Mouse (Mus musculus) kidney, adult 2 months (tissue): ENCODE data around the gene Ddah1.

Experiments used
- CTCF ChIP-seq: fragments of 200-500 bp; conservative IDR thresholded peaks from 2 replicates; pipeline ENCODE4 v1.5.1; 2011; ENCODE audit warnings: low read depth, mild to moderate bottlenecking, control low read depth, low read length, moderate library complexity, mixed read lengths; ENCODE audit not compliant: insufficient read depth, insufficient read length
- POLR2A ChIP-seq: fragments of 200-500 bp; IDR thresholded peaks from one replicate; pipeline ENCODE4 v1.6.1; 2011; ENCODE audit warnings: low read depth, low read length, control low read depth

- TF ChIP-seq CTCF = no peak
- TF ChIP-seq POLR2A = no peak
Observed at GRCm38 (mm10) chr3:145939402-145939801, 180.9 kb downstream of the Ddah1 start.
